Mouse (Mus musculus): ENCODE results near the gene Mmgt2. TPM values are rescaled to one million over a fixed set of nuclear protein-coding genes. Genes with fewer than 3 reads are reported as not detected.

Mmgt2 gene
- polyA plus RNA-seq, 1 experiment from 2014 or later, result 6.9 TPM

- H3K9ac ChIP-seq (ENCODE audit: low read depth, low read length), result no peak overlapping the region
- H3K4me1 ChIP-seq (ENCODE audit: control insufficient read depth, low read depth, low read length), result no peaks in the 10 kb centered on the region
- H3K9me3 ChIP-seq (replicated peaks; ENCODE audit: control insufficient read depth, low read length), result no peaks in the 10 kb centered on the region
- no peak overlapping the region for H3K27ac ChIP-seq (ENCODE audit: low read length)
- WGBS (ENCODE audit: insufficient replicate concordance), result 73% methylated on average over 4 of the region's 4 CpGs
- no peak overlapping the region for H3K4me3 ChIP-seq (ENCODE audit: low read depth, low read length)
- no peaks in the 10 kb centered on the region for H3K36me3 ChIP-seq (ENCODE audit: control insufficient read depth, insufficient read depth)
- no peak overlapping the region for H3K4me2 ChIP-seq (ENCODE audit: low read depth, low read length)
- H3K27me3 ChIP-seq (ENCODE audit: control insufficient read depth, insufficient read depth, low read depth, low read length), result no peaks in the 10 kb centered on the region
- ATAC-seq (ENCODE audit: low read depth), result no peak
These were observed 33.0 kb upstream of the Mmgt2 start for GRCm38 (mm10) chr11:62615456-62615855.

GRCm38 (mm10) chr11:62621079-62621478 is 27.4 kb upstream of the Mmgt2 start:
- H3K36me3 ChIP-seq (ENCODE audit: control insufficient read depth, insufficient read depth), result no peaks in the 10 kb centered on the region
- no peaks in the 10 kb centered on the region for H3K27me3 ChIP-seq (ENCODE audit: control insufficient read depth, insufficient read depth, low read depth, low read length)
- no peak overlapping the region for H3K4me3 ChIP-seq (ENCODE audit: low read depth, low read length)
- H3K4me1 ChIP-seq (ENCODE audit: control insufficient read depth, low read depth, low read length), result peaks cover 13% of the 10 kb centered on the region
- no peaks in the 10 kb centered on the region for H3K9me3 ChIP-seq (replicated peaks; ENCODE audit: control insufficient read depth, low read length)
- no peak for ATAC-seq (ENCODE audit: low read depth)
- H3K9ac ChIP-seq (ENCODE audit: low read depth, low read length), result no peak overlapping the region
- H3K27ac ChIP-seq (ENCODE audit: low read length), result no peak overlapping the region
- no peak overlapping the region for H3K4me2 ChIP-seq (ENCODE audit: low read depth, low read length)
- 64% methylated on average over 8 of the region's 8 CpGs for WGBS (ENCODE audit: insufficient replicate concordance)

GRCm38 (mm10) chr11:62621586-62622283 is 26.7 kb upstream of the Mmgt2 start:
- ATAC-seq (ENCODE audit: low read depth), result no peak
- H3K36me3 ChIP-seq (ENCODE audit: control insufficient read depth, insufficient read depth), result no peaks in the 10 kb centered on the region
- H3K27me3 ChIP-seq (ENCODE audit: control insufficient read depth, insufficient read depth, low read depth, low read length), result no peaks in the 10 kb centered on the region
- no peaks in the 10 kb centered on the region for H3K9me3 ChIP-seq (replicated peaks; ENCODE audit: control insufficient read depth, low read length)
- H3K4me3 ChIP-seq (ENCODE audit: low read depth, low read length), result no peak overlapping the region
- H3K9ac ChIP-seq (ENCODE audit: low read depth, low read length), result no peak overlapping the region
- H3K4me2 ChIP-seq (ENCODE audit: low read depth, low read length), result no peak overlapping the region
- WGBS (ENCODE audit: insufficient replicate concordance), result 52% methylated on average over 4 of the region's 4 CpGs
- H3K27ac ChIP-seq (ENCODE audit: low read length), result no peak overlapping the region
- peaks cover 13% of the 10 kb centered on the region for H3K4me1 ChIP-seq (ENCODE audit: control insufficient read depth, low read depth, low read length)

- no peaks in the 10 kb centered on the region for H3K27me3 ChIP-seq (ENCODE audit: control insufficient read depth, insufficient read depth, low read depth, low read length)
- H3K36me3 ChIP-seq (ENCODE audit: control insufficient read depth, insufficient read depth), result no peaks in the 10 kb centered on the region
- no peaks in the 10 kb centered on the region for H3K9me3 ChIP-seq (replicated peaks; ENCODE audit: control insufficient read depth, low read length)
- no peak for ATAC-seq (ENCODE audit: low read depth)
- H3K4me2 ChIP-seq (ENCODE audit: low read depth, low read length), result no peak overlapping the region
- no peak overlapping the region for H3K27ac ChIP-seq (ENCODE audit: low read length)
- H3K4me3 ChIP-seq (ENCODE audit: low read depth, low read length), result no peak overlapping the region
- H3K4me1 ChIP-seq (ENCODE audit: control insufficient read depth, low read depth, low read length), result peaks cover 13% of the 10 kb centered on the region
- 58% methylated on average over 4 of the region's 4 CpGs for WGBS (ENCODE audit: insufficient replicate concordance)
- no peak overlapping the region for H3K9ac ChIP-seq (ENCODE audit: low read depth, low read length)
These were observed 25.6 kb upstream of the Mmgt2 start for GRCm38 (mm10) chr11:62622850-62623249.

- 39% methylated on average over 10 of the region's 10 CpGs for WGBS (ENCODE audit: insufficient replicate concordance)
- no peak overlapping the region for H3K4me2 ChIP-seq (ENCODE audit: low read depth, low read length)
- peak; percentile 55 for ATAC-seq (ENCODE audit: low read depth)
These were observed 23.8 kb upstream of the Mmgt2 start for GRCm38 (mm10) chr11:62624341-62625291.

DNA sequence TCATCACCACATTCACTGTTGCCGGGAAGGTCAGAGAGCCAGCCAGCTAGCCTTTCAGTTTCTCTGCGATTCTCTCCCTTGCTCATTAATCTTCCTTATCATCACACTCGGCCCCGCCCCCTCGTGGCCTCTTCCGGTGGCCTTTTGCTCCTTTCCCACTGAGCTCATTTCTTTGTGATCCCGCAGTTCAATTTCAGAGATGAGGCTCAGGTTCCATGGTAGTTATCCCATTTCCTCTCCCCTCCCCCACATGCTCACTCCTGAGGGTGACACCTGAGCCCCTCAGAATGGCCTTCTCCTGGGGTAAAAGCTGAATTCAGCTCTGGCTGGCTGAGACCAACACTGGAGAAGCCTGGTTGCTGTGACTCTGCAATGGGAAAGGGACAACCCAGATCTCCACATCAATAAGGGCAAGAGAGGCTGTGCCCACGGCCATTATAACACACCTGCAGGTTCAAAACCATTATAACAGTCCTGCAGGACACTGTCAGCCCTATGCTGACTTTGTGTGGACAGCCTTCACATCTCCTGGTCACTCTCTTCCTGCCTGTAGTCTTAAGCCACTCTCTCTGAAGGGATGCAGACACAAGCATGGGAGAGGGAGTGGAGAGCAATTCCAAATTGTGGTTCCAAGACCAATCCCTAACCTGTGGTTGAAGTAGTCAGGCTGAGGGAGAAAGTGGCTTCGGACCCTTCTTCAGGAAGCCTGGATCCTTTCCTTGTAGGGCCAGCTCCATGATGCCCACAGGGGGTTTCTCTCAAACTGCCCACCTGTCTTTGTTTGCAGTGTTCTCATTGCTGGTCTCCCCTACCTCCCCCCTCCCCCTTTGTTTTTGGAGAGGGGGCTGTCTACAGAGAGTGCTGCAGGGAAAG is 18.9 kb upstream of the Mmgt2 start:
- Histone ChIP-seq H3K27ac (ENCODE audit: low read length) (no peak overlapping the region), H3K9ac (ENCODE audit: low read depth, low read length) (no peak overlapping the region), H3K27me3 (ENCODE audit: control insufficient read depth, insufficient read depth, low read depth, low read length) (no peaks in the 10 kb centered on the region), H3K36me3 (ENCODE audit: control insufficient read depth, insufficient read depth) (no peaks in the 10 kb centered on the region), H3K4me1 (ENCODE audit: control insufficient read depth, low read depth, low read length) (peaks cover 15% of the 10 kb centered on the region), H3K9me3 (replicated peaks; ENCODE audit: control insufficient read depth, low read length) (no peaks in the 10 kb centered on the region), H3K4me2 (ENCODE audit: low read depth, low read length) (peak overlapping the region; percentile 45), H3K4me3 (ENCODE audit: low read depth, low read length) (no peak overlapping the region)
- 6% methylated on average over 9 of the region's 9 CpGs for WGBS (ENCODE audit: insufficient replicate concordance)
- no peak for ATAC-seq (ENCODE audit: low read depth)

More at GRCm38 (mm10) chr11:62624341-62625291, 23.8 kb upstream of the Mmgt2 start:
- Histone ChIP-seq H3K4me1 (ENCODE audit: control insufficient read depth, low read depth, low read length) (peaks cover 20% of the 10 kb centered on the region), H3K27ac (ENCODE audit: low read length) (no peak overlapping the region), H3K9me3 (replicated peaks; ENCODE audit: control insufficient read depth, low read length) (no peaks in the 10 kb centered on the region), H3K4me3 (ENCODE audit: low read depth, low read length) (no peak overlapping the region), H3K36me3 (ENCODE audit: control insufficient read depth, insufficient read depth) (no peaks in the 10 kb centered on the region), H3K27me3 (ENCODE audit: control insufficient read depth, insufficient read depth, low read depth, low read length) (no peaks in the 10 kb centered on the region), H3K9ac (ENCODE audit: low read depth, low read length) (no peak overlapping the region)

DNA sequence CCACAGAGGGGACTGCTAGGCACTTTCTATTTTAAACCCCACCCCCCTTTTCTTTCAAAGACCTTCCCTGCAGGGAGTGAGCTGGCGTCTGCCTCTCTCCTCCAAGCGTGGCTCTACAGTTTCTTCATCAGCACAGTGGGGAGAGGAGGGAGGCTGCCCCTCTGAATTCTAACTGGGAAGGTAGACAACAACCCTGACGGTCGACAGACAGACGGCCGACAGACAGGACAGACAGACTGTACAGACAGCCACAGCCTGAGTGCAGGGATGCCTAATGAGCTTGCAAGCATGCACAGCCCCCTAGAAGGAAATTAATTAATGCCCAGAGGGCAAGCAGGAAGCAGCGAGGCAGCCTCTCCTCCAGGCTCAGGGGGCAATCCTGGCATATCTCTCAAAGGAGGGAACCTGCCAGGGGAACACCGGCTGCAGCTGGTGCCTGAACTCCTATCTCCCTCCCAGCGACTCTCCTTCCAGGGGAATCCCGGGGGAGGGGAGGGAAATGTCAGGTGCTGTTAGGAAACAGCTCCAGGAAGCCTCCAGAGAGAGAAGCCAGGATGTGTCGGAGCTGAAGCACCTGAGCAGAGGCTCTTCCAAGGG is 18.1 kb upstream of the Mmgt2 start:
- Histone ChIP-seq H3K4me3 (ENCODE audit: low read depth, low read length) (no peak overlapping the region), H3K9ac (ENCODE audit: low read depth, low read length) (no peak overlapping the region)

DNA sequence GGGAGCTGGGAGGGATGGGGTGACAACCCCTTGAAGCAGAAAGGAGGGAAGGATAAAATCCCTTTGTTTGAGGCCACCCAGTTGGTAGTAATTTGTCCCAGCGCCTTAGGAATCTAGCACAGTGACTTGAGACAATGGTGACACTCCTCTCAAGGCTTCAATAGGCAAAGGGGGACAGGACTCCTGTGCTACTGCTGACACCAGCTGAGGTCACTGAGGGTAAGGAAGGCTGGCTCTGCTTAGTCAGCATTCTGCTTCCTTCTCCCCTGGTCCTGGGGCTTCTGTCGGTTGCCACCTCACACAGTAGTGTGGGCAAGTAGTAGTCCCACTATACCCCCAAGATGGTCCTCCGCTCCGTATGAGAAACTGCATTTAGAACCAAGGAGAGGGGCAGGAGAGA is 17.3 kb upstream of the Mmgt2 start:
- Histone ChIP-seq H3K9ac (ENCODE audit: low read depth, low read length) (no peak overlapping the region), H3K27me3 (ENCODE audit: control insufficient read depth, insufficient read depth, low read depth, low read length) (no peaks in the 10 kb centered on the region), H3K4me2 (ENCODE audit: low read depth, low read length) (no peak overlapping the region), H3K27ac (ENCODE audit: low read length) (no peak overlapping the region), H3K4me1 (ENCODE audit: control insufficient read depth, low read depth, low read length) (peaks cover 10% of the 10 kb centered on the region), H3K9me3 (replicated peaks; ENCODE audit: control insufficient read depth, low read length) (no peaks in the 10 kb centered on the region), H3K36me3 (ENCODE audit: control insufficient read depth, insufficient read depth) (no peaks in the 10 kb centered on the region), H3K4me3 (ENCODE audit: low read depth, low read length) (no peak overlapping the region)
- ATAC-seq (ENCODE audit: low read depth), result no peak
- WGBS (ENCODE audit: insufficient replicate concordance), result 46% methylated on average over 4 of the region's 4 CpGs

More for the DNA sequence above, 18.1 kb upstream of the Mmgt2 start:
- Histone ChIP-seq H3K27ac (ENCODE audit: low read length) (no peak overlapping the region), H3K36me3 (ENCODE audit: control insufficient read depth, insufficient read depth) (no peaks in the 10 kb centered on the region), H3K27me3 (ENCODE audit: control insufficient read depth, insufficient read depth, low read depth, low read length) (no peaks in the 10 kb centered on the region), H3K4me2 (ENCODE audit: low read depth, low read length) (no peak overlapping the region), H3K9me3 (replicated peaks; ENCODE audit: control insufficient read depth, low read length) (no peaks in the 10 kb centered on the region), H3K4me1 (ENCODE audit: control insufficient read depth, low read depth, low read length) (peaks cover 10% of the 10 kb centered on the region)
- 11% methylated on average over 11 of the region's 11 CpGs for WGBS (ENCODE audit: insufficient replicate concordance)
- ATAC-seq (ENCODE audit: low read depth), result no peak
